Mouse (Mus musculus): Measurements from ENCODE around the gene Ly9. TPM values are rescaled to one million over a fixed set of nuclear protein-coding genes. Genes with fewer than 3 reads are reported as not detected.

Gene Ly9
- polyA plus RNA-seq, 1 experiment from 2014 or later, result 1.5 TPM

DNA sequence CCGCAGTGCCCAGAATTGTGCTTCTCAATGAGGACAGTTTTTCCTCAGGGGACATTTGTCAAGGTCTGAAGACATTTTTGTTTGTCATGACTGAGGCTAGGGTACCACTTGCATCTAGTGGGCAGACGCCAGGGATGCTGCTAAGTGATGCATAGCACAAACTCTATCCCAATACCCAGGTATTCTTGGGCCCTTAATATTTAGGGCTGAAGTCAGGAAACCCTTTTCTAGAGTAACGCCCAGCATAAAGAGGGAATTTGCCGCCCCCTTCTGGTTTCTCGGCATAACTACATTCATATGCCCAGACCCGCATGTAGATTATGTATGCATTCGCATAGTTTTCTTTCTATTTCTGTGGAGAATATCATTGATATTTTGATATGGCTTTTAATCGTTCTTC, 40.4 kb downstream of the Ly9 start:
- Histone ChIP-seq H3K36me3 (ENCODE audit: control insufficient read depth, insufficient read depth) (no peaks in the 10 kb centered on the region), H3K9ac (ENCODE audit: low read depth, low read length) (no peak overlapping the region), H3K27me3 (ENCODE audit: control insufficient read depth, insufficient read depth, low read depth, low read length) (no peaks in the 10 kb centered on the region), H3K4me1 (ENCODE audit: control insufficient read depth, low read depth, low read length) (peaks cover 4% of the 10 kb centered on the region; the same call in 1 of the 2 replicates), H3K27ac (ENCODE audit: low read length) (no peak overlapping the region), H3K9me3 (replicated peaks; ENCODE audit: control insufficient read depth, low read length) (no peaks in the 10 kb centered on the region), H3K4me2 (ENCODE audit: low read depth, low read length) (no peak overlapping the region), H3K4me3 (ENCODE audit: low read depth, low read length) (no peak overlapping the region)
- 0 out of 2 replicates have a peak, but pooled peaks have one; percentile 11 for ATAC-seq (ENCODE audit: low read depth)
- WGBS (ENCODE audit: insufficient replicate concordance), result 17% methylated on average over 8 of the region's 8 CpGs

GRCm38 (mm10) chr1:171565888-171566287, 41.3 kb downstream of the Ly9 start:
- Histone ChIP-seq H3K27ac (ENCODE audit: low read length) (no peak overlapping the region), H3K4me2 (ENCODE audit: low read depth, low read length) (no peak overlapping the region), H3K4me3 (ENCODE audit: low read depth, low read length) (no peak overlapping the region), H3K4me1 (ENCODE audit: control insufficient read depth, low read depth, low read length) (peaks cover 4% of the 10 kb centered on the region; the same call in 1 of the 2 replicates), H3K9ac (ENCODE audit: low read depth, low read length) (no peak overlapping the region), H3K27me3 (ENCODE audit: control insufficient read depth, insufficient read depth, low read depth, low read length) (no peaks in the 10 kb centered on the region), H3K36me3 (ENCODE audit: control insufficient read depth, insufficient read depth) (no peaks in the 10 kb centered on the region), H3K9me3 (replicated peaks; ENCODE audit: control insufficient read depth, low read length) (no peaks in the 10 kb centered on the region)
- WGBS (ENCODE audit: insufficient replicate concordance), result 14% methylated on average over 4 of the region's 4 CpGs
- ATAC-seq (ENCODE audit: low read depth), result peak; percentile 52; the same call in 1 of the 2 replicates

DNA sequence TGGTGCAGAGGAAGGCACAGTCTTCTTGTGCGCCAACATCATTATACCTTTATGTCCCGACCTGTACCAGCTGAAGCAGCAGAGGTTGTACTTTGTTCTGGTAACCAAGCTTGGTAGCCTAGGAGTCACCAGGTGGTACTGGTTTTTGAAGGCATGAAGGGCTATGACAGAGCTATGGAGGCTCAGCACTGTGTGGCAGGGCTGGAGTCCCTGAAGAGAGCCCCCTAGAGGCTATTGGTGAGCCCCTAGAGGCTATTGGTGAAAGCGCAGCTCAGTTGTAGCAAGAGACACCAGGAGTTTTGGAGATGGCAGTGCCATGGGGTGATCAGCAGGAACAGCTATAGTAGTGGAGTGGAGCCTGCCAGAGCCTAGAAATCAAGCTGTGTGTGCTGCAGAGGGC, 43.0 kb downstream of the Ly9 start:
- Histone ChIP-seq H3K27me3 (ENCODE audit: control insufficient read depth, insufficient read depth, low read depth, low read length) (no peaks in the 10 kb centered on the region), H3K9ac (ENCODE audit: low read depth, low read length) (no peak overlapping the region), H3K36me3 (ENCODE audit: control insufficient read depth, insufficient read depth) (no peaks in the 10 kb centered on the region), H3K4me1 (ENCODE audit: control insufficient read depth, low read depth, low read length) (peaks cover 4% of the 10 kb centered on the region; the same call in 1 of the 2 replicates), H3K4me2 (ENCODE audit: low read depth, low read length) (no peak overlapping the region), H3K4me3 (ENCODE audit: low read depth, low read length) (no peak overlapping the region), H3K9me3 (replicated peaks; ENCODE audit: control insufficient read depth, low read length) (no peaks in the 10 kb centered on the region), H3K27ac (ENCODE audit: low read length) (no peak overlapping the region)
- ATAC-seq (ENCODE audit: low read depth), result 0 out of 2 replicates have a peak, but pooled peaks have one; percentile 25
- WGBS (ENCODE audit: insufficient replicate concordance), result 53% methylated on average over 3 of the region's 3 CpGs

GRCm38 (mm10) chr1:171563042-171563441, 44.2 kb downstream of the Ly9 start:
- H3K27me3 ChIP-seq (ENCODE audit: control insufficient read depth, insufficient read depth, low read depth, low read length), result no peaks in the 10 kb centered on the region
- no peak for ATAC-seq (ENCODE audit: low read depth)
- no peak overlapping the region for H3K27ac ChIP-seq (ENCODE audit: low read length)
- no peak overlapping the region for H3K4me2 ChIP-seq (ENCODE audit: low read depth, low read length)
- no peak overlapping the region for H3K9ac ChIP-seq (ENCODE audit: low read depth, low read length)
- H3K36me3 ChIP-seq (ENCODE audit: control insufficient read depth, insufficient read depth), result no peaks in the 10 kb centered on the region
- no peak overlapping the region for H3K4me3 ChIP-seq (ENCODE audit: low read depth, low read length)
- H3K4me1 ChIP-seq (ENCODE audit: control insufficient read depth, low read depth, low read length), result peaks cover 4% of the 10 kb centered on the region; the same call in 1 of the 2 replicates
- H3K9me3 ChIP-seq (replicated peaks; ENCODE audit: control insufficient read depth, low read length), result no peaks in the 10 kb centered on the region
- 33% methylated on average over 2 of the region's 2 CpGs for WGBS (ENCODE audit: insufficient replicate concordance)

DNA sequence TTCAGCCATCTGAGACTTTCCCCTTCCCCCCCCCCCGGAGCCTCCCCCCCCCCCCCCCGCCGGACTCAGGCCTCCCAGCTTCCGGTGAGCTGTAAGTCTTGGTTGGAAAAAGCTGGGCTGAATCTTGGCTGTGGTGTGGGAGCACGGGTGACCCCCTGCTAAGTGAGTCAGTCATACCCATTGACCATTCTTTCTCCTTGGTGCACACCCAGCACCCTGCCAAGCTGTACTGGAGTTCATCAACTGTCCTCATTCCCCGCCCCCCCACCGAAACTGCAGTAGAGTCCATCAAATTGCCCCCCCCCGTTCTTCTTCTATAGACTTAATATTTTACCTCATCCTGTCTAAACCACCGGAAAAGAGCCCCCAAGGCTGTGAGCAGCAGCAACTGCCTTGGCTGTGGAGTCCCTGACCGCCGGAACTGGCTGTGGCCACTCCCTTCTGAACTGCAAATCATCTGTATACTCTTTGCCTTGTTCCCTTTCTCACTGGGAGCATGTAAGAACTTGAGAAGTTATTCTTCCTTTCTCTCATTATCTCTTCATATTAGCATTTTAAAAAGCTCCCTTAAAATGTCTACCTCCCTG, 45.5 kb downstream of the Ly9 start:
- Histone ChIP-seq H3K27me3 (ENCODE audit: control insufficient read depth, insufficient read depth, low read depth, low read length) (no peaks in the 10 kb centered on the region), H3K4me2 (ENCODE audit: low read depth, low read length) (peak overlapping the region; percentile 22; the same call in 1 of the 2 replicates), H3K4me3 (ENCODE audit: low read depth, low read length) (no peak overlapping the region), H3K36me3 (ENCODE audit: control insufficient read depth, insufficient read depth) (no peaks in the 10 kb centered on the region), H3K9ac (ENCODE audit: low read depth, low read length) (no peak overlapping the region), H3K4me1 (ENCODE audit: control insufficient read depth, low read depth, low read length) (peaks cover 4% of the 10 kb centered on the region; the same call in 1 of the 2 replicates), H3K27ac (ENCODE audit: low read length) (no peak overlapping the region), H3K9me3 (replicated peaks; ENCODE audit: control insufficient read depth, low read length) (no peaks in the 10 kb centered on the region)
- WGBS (ENCODE audit: insufficient replicate concordance), result 13% methylated on average over 7 of the region's 11 CpGs
- no peak for ATAC-seq (ENCODE audit: low read depth)

DNA sequence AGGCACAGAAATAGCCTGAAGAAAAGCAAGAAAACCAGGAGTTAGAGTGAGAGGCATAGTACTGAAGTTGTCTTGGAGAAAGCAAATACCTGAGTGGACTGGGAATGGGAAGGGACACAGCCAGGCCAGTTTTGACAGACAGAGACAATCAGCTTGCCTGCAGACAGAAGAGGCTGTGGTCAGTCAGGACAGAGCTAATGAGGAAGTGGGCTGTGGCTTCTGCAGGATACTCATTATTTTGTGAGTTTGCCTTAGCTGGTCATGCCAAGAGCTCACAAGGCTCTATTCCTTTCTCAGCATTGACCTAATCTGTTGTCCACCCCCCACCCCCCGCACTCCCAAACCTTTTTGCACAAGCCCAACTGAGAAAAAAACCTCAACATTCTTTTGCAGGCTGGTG, 46.0 kb downstream of the Ly9 start:
- H3K9ac ChIP-seq (ENCODE audit: low read depth, low read length), result no peak overlapping the region
- 0 out of 2 replicates have a peak overlapping the region, but pooled peaks have one; percentile 12 for H3K27ac ChIP-seq (ENCODE audit: low read length)
- no peak for ATAC-seq (ENCODE audit: low read depth)

GRCm38 (mm10) chr1:171560262-171560661, 46.9 kb downstream of the Ly9 start:
- no peak for ATAC-seq (ENCODE audit: low read depth)
- Histone ChIP-seq H3K27me3 (ENCODE audit: control insufficient read depth, insufficient read depth, low read depth, low read length) (no peaks in the 10 kb centered on the region), H3K4me3 (ENCODE audit: low read depth, low read length) (no peak overlapping the region), H3K36me3 (ENCODE audit: control insufficient read depth, insufficient read depth) (no peaks in the 10 kb centered on the region), H3K9ac (ENCODE audit: low read depth, low read length) (no peak overlapping the region), H3K9me3 (replicated peaks; ENCODE audit: control insufficient read depth, low read length) (no peaks in the 10 kb centered on the region), H3K27ac (ENCODE audit: low read length) (no peak overlapping the region), H3K4me2 (ENCODE audit: low read depth, low read length) (no peak overlapping the region), H3K4me1 (ENCODE audit: control insufficient read depth, low read depth, low read length) (no peaks in the 10 kb centered on the region)
- 17% methylated on average over 2 of the region's 2 CpGs for WGBS (ENCODE audit: insufficient replicate concordance)

More for the DNA sequence above, 46.0 kb downstream of the Ly9 start:
- H3K4me3 ChIP-seq (ENCODE audit: low read depth, low read length), result no peak overlapping the region
- peaks cover 4% of the 10 kb centered on the region; the same call in 1 of the 2 replicates for H3K4me1 ChIP-seq (ENCODE audit: control insufficient read depth, low read depth, low read length)
- H3K9me3 ChIP-seq (replicated peaks; ENCODE audit: control insufficient read depth, low read length), result no peaks in the 10 kb centered on the region
- no peaks in the 10 kb centered on the region for H3K36me3 ChIP-seq (ENCODE audit: control insufficient read depth, insufficient read depth)
- 38% methylated on average over 1 of the region's 1 CpGs for WGBS (ENCODE audit: insufficient replicate concordance)
- H3K27me3 ChIP-seq (ENCODE audit: control insufficient read depth, insufficient read depth, low read depth, low read length), result no peaks in the 10 kb centered on the region
- no peak overlapping the region for H3K4me2 ChIP-seq (ENCODE audit: low read depth, low read length)

DNA sequence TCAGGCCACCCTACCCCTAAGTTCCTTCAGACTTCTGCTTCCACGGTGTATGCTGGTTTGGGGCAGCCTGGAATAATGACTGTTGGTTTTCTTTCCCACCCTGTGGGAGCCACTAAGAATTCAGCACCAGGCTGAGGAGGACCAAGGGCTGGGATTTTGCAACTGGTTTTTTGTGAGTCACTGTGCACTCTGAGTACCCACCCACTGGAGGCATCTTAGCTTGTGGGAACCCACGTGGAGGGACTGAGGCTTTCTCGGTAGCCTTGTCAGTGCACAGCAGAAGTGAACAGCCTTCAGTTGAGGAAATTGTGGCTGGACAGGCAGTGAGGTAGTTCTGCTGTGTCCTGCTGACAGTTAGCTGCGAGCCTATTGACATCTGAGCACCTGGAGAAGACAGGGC, 48.3 kb downstream of the Ly9 start, which contains the start of gene Cd244a:
Gene Cd244a, plus strand, starts transcription at position 296 of the 400 bp plus-strand sequence.
- Histone ChIP-seq H3K4me3 (ENCODE audit: low read depth, low read length) (no peak within 1 kb of the TSS), H3K9ac (ENCODE audit: low read depth, low read length) (no peak within 1 kb of the TSS), H3K4me1 (ENCODE audit: control insufficient read depth, low read depth, low read length) (no peaks in the 10 kb centered on the region), H3K27ac (ENCODE audit: low read length) (no peak within 1 kb of the TSS), H3K4me2 (ENCODE audit: low read depth, low read length) (no peak within 1 kb of the TSS), H3K36me3 (ENCODE audit: control insufficient read depth, insufficient read depth) (no peaks in the 10 kb centered on the region), H3K9me3 (replicated peaks; ENCODE audit: control insufficient read depth, low read length) (no peaks in the 10 kb centered on the region), H3K27me3 (ENCODE audit: control insufficient read depth, insufficient read depth, low read depth, low read length) (no peaks in the 10 kb centered on the region)
- 14% methylated on average over 4 of the region's 4 CpGs for WGBS (ENCODE audit: insufficient replicate concordance)
- no peak for ATAC-seq (ENCODE audit: low read depth)

DNA sequence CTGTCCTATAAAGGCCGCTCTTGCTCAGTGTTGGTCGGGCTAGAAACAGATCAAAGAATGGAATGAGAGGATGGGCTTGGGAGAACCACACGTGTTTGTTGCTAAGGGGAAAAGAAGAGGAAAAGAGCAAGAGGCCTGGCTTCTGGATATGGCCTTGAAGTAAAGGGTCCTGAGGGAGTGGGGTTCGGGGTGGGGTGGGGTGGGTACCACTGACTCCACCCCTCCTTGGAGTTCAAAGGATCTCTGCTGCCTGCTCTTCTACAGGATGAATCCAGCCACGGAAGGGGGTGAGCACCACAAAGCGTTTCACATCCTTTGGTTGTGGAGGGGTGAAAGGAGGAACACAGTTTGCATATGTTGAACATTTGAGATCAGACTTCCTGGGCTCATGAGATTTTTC, 48.8 kb downstream of the Ly9 start:
- Histone ChIP-seq H3K36me3 (ENCODE audit: control insufficient read depth, insufficient read depth) (no peaks in the 10 kb centered on the region), H3K9me3 (replicated peaks; ENCODE audit: control insufficient read depth, low read length) (no peaks in the 10 kb centered on the region), H3K4me3 (ENCODE audit: low read depth, low read length) (no peak overlapping the region), H3K27ac (ENCODE audit: low read length) (no peak overlapping the region), H3K9ac (ENCODE audit: low read depth, low read length) (no peak overlapping the region), H3K4me2 (ENCODE audit: low read depth, low read length) (no peak overlapping the region), H3K4me1 (ENCODE audit: control insufficient read depth, low read depth, low read length) (no peaks in the 10 kb centered on the region), H3K27me3 (ENCODE audit: control insufficient read depth, insufficient read depth, low read depth, low read length) (no peaks in the 10 kb centered on the region)
- ATAC-seq (ENCODE audit: low read depth), result no peak
- WGBS (ENCODE audit: insufficient replicate concordance), result 47% methylated on average over 6 of the region's 6 CpGs

Measured in liver, embryonic 16.5 days (tissue).